Mouse (Mus musculus) stomach, postnatal 0 days (tissue): ENCODE measurements around the gene Fndc1.

Source experiments
- CTCF ChIP-seq: IDR thresholded peaks from 2 replicates; pipeline ENCODE4 v1.5.1; 2016; ENCODE audit warnings: antibody characterized with exemption, low read depth, mild to moderate bottlenecking, moderate library complexity
- EP300 ChIP-seq: optimal IDR thresholded peaks from 2 replicates; pipeline ENCODE3; 2016; ENCODE audit warnings: antibody characterized with exemption

DNA sequence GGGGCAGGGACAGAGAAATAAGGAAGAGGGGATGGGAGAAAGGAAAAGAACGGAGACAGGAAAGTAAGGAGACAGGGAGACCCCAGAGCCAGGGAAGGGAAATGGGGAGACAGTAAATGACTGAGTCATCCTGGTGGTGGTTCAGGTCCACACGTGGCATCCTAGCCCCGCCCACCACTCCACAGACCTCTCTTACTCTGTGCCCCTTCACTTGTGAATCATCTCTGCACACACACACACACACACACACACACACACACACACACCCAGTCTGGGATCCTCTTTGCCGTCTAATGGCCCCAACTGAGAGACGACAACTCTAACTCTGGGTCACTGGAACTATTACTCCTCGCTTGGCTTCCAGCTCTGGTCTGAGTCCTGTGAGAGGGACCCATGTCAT, 30.6 kb upstream of the Fndc1 start:
- no peak for TF ChIP-seq CTCF
- TF ChIP-seq EP300, result no peak
